Mouse (Mus musculus) embryo, embryonic 9.5 days (tissue): ENCODE measurements around the gene Cabp1.

Experiments
- DNase-seq: peaks from one replicate; pipeline ENCODE4 v3.0.0-alpha.2; 2017; ENCODE audit errors: extremely low spot score

Cabp1 gene

DNA sequence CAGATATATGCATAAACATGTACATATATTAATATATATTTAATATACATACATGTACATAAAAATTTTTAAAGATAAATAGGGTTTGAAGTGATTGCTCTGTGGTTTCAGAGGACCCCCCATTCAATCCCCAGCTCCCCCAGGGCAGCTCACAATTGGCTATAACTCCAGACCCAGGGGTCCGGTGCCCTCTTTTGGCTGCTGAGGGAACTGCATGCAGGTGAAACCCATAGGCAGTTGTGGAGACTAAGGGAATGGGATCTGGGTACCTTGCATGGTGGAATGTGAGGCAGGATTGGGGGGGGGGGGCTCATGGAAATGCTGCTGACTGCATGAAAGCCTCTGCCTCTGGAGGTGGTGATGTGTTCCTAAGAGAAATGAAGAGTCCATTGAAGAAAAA is 16.2 kb upstream of the Cabp1 start:
- peak; percentile 55 for DNase-seq

GRCm38 (mm10) chr5:115208601-115209000 is 14.4 kb upstream of the Cabp1 start:
- DNase-seq: no peak

- no peak for DNase-seq
These were observed 13.7 kb upstream of the Cabp1 start for GRCm38 (mm10) chr5:115207892-115208291.

DNA sequence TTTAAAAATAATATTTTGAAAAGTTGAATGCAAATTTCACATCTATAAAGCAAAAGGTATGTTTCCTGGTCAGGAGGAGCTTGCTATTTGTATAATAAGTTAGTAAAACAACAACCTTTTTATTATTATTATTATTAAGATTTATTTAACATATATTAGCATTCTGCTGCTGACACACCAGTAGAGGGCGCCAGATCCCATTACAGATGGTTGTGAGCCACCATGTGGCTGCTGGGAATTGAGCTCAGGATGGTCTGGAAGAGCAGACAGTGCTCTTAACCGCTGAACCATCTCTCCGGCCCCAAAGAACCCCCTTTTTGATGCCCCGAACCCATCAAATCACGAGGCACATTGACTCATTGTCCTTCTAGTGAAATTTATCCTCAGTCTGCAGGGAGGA is 13.1 kb upstream of the Cabp1 start:
- DNase-seq: no peak

- DNase-seq: peak; percentile 78
These were observed 10.6 kb upstream of the Cabp1 start for GRCm38 (mm10) chr5:115204562-115205311.

DNA sequence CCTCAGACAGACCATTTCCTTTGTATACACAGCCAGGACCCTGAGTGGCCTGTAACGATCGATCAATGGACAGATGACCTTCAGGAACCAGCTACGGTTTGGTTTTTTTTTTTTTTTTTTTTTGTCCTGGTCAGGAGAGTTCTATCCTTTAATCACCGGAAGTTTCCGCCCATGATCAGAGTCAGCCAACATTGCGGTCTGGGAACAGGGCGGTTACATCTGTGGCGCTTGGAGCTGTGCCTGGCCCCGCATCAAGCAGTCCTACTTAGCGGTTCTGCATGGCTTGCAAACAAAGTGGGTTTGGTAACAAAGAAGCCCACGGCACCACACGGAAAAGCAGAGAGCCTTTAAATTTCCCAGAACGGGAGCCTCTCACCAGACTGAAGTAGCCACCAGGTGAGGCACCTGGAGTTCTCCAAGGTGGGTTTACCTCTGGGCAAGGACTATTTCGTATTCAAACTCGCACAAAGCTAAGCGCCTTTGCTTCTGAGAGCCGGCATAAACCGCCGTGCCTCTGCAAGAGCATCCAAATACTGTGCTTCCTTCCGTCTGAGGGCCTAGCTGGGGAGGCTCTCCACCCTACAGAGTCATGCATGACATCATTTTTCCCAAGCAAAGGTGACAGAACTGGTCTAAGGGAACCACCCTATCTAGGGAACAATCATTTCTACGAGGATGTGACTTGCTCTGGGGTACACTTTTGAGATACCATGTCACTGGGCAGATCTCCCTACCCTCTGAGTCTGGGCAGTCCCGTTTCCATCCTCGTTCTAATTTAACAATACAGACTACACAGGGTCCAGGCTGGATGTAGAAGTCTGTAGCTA is 9.8 kb upstream of the Cabp1 start:
- DNase-seq: peak; percentile 40

DNA sequence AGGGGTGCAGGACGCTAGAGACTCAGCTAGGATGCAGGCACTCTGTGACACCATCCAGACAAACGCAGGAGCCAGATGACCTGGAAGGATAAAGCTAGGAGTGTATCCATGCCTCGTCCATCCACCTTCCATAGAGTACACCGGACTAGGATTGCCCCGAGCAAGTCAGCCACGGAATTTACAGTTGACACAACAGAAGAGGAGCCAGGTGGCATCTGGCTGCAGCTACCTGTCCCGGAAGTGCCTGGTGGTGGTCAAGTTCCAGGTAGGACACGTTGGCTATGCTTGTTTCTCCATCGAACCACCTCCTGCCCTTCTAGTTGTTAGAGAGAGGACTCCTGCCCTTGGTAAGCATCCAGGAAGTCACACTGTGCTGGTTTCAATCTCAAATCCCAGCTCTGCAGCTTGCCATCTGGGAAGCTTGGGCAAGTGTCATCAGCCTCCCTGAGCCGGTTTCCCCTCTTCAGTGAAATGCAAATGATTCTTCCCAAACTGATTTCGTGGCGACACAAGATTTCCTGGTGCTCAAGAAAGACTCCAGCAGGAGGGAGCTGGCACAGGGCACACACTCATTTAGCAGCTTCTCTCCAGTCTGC is 543 bp upstream of the Cabp1 start:
- no peak for DNase-seq

DNA sequence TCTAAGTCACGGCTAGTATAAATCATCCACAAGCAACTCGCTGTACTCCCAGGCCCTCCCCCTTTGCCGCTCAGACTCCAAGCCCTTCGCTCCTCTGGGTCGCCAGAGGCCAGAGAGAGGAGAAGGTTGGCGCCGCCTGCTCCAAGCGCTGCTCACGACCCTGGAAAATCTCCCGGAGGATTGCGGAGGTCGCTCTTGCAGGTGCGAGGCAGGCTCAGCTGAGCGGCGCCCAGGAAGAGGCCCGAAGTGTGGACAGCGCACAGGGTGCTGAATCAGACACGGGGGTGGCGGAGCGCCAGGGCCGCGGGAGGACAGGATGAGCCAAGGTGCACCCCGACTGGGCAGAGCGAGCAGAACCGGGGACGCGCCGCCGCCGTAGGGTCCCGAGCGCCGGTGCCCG is 955 bp downstream of the Cabp1 start:
- peak; percentile 53 for DNase-seq

- no peak for DNase-seq
These were observed 1.4 kb downstream of the Cabp1 start for GRCm38 (mm10) chr5:115192828-115193195.

- no peak for DNase-seq
These were observed 2.0 kb downstream of the Cabp1 start for GRCm38 (mm10) chr5:115191880-115192827.

DNA sequence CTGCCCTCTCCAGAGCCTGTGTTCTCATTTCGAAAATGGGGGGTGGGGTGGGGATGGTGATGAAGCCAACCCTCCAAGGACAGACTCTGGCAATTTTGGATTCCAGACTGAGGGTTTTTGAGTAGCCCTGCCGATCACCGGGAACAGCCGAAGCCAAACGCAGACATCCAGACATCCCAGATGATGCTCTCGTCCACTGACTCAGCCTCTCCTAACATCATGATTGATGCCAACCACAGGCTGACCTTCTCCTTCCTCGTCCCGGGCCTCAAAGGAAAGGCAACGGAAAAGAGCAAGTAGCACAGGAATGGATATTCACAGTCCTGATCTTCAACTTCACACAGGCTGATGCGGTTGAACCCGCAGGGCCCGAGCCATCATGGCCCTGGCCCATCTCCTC is 4.1 kb downstream of the Cabp1 start:
- no peak for DNase-seq

DNA sequence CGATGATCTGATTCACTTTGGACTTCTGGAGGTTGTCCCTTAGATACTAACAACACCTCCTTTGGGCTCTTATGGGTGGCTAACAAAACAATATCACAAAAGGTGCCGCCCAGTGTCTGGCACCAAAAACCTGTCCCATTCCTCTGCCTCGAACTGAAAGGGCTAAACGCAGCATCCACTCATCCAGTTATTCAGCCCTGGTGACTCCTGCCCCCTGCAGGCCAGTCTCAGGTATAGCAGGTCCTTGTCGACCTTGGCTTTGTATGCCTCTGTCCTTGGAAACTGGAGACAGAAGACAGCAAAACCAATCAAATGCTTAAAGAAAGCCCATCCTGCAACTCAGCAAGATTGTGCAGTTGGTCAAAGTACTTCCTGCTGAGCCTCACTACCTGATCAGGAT is 5.4 kb downstream of the Cabp1 start:
- peak; percentile 40 for DNase-seq

- DNase-seq: peak; percentile 94
These were observed 6.7 kb downstream of the Cabp1 start for GRCm38 (mm10) chr5:115187188-115188131.

GRCm38 (mm10) chr5:115186371-115187073 is 7.7 kb downstream of the Cabp1 start:
- DNase-seq: no peak

- peak; percentile 51 for DNase-seq
These were observed 9.5 kb downstream of the Cabp1 start for GRCm38 (mm10) chr5:115184726-115185125.

GRCm38 (mm10) chr5:115183482-115183881 is 10.7 kb downstream of the Cabp1 start:
- DNase-seq: no peak

- DNase-seq: no peak
These were observed 11.3 kb downstream of the Cabp1 start for GRCm38 (mm10) chr5:115182925-115183324.

DNA sequence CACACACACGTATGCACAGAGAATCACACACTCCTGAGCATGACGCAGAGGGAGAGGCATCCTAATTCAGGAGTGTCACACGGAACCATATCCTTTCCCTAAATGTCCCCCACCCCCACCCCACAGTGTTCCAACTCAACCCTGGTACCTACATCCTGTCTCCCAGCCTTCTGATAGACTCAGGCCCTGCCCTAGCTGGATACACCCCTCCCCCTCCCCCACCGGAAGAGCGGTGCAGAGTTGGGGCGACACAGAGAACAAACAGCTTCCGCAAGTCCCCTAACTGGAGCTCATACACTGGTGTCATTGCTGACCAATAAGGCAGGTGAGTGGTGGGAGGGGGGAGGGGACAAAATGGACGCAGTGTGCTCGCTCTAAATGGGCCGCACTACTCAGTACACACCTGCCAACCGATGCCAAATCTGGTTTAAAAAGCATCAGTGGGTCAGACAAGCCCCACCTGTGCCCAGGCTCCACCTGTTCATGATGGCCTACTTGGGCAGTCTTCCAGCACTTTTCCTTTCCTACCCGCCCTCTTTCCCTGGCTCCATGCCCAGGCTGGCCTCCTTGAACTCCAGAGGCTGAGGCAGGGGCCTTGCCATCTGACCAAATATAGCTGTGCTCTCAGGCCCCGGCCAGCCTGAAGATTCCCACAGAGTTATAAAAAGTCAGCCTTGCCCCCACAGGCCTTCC is 12.8 kb downstream of the Cabp1 start:
- no peak for DNase-seq

GRCm38 (mm10) chr5:115179596-115179995 is 14.6 kb downstream of the Cabp1 start:
- no peak for DNase-seq
